Mouse (Mus musculus): Measurements from ENCODE around the gene Ank3.
A peak's percentile ranks its signal among the peaks of the same experiment; 100 is the strongest.
"Not testable (repeated sequence)": the region's sequence is repeated elsewhere in the genome, so short reads cannot be mapped to it uniquely, and the experiment has no call there.

Gene Ank3

DNA sequence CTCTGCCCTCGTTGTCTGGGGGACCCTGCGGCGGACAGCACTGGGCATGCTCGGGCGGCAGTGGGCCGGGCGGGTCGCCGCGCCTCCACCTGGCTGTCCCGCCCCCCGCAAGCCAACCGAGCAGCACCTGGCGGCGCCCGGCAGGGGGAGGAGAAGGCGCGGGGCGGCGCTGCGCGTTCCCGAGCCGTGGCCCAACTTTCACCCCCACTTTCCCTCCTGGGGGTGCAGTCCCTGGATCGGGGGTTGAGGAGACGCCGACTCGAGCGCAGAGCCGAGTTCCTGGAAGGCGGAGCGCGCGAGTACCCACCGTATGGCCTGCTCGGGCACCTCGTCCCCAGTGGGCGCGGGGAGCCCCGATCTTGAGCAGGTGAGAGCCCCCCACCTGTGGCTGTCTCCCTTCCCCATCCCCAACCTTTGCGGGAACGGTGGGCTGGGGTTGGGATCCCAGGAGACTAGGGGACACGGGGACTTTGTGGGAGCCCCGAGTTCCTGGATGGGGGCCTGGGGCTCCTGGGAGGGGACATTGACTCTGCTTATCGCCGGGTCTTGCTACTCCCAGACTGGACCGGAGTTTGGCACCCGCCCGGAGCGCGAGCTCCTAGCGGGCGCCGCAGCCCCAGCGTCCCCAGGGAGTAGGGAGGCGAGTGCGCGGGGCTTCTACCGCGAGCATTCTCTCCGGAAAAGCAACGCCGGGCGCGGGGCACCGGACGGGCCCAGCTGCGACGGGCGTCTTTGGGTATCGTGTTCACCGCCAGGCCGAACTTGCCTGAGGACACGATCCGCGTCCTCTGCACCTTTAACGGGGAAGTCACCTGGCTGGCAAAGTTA lies at the start of gene Ank3:
Gene Ank3, plus strand, starts transcription at position 11 of the 828 bp plus-strand sequence.
- DNase-seq: peak; percentile 17 to 21

GRCm38 (mm10) chr10:69351071-69351841 lies 47.3 kb upstream of the Ank3 start:
- peak; percentile 27 to 29 for DNase-seq

GRCm38 (mm10) chr10:69351842-69352211 lies 46.7 kb upstream of the Ank3 start:
- no peak for DNase-seq

DNA sequence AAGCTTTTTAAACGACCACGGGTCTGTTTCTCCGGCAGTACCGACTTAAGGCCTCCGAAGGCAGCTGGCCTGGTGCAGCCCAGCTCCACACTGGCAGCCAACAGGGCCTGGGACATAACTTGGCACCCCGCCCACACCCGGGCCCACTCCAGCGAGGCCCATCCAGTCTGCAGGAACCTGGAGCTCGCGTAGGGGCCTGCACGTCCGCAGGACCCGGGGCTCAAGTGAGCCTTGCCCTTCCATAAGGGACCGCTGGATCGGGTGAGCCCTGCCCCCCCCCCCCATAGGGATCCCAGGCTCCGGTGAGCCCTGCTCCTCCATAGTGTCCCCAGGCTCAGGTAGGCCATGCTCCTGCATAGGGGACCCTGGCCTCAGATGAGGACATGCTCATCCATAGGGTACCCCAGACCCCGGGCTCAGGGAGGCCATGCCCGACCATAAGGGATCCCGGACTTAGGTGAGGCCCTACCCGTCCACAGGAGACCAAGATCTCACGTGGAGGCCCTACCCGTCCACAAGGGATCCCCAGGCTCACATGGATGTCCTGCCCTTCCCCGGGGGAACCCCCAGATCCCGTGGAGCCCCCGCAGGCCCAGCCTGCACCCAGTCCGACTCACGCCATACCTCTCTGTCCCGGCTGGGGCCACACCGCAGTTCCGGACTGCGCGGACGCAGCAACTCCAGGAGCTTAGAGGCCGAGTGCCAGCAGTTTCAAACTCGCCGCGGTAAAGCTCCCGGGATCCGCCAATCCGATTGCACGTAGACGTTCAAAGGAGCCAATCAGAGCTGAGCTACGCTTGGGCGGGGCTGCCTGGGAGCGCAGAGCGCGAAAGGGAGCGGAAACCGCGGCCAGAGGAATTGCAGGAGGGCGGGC lies 46.1 kb upstream of the Ank3 start, which contains the start of gene Cdk1:
Gene Cdk1, minus strand, starts transcription at position 727 of the 874 bp plus-strand sequence.
- DNase-seq: peak; percentile 96 to 97

DNA sequence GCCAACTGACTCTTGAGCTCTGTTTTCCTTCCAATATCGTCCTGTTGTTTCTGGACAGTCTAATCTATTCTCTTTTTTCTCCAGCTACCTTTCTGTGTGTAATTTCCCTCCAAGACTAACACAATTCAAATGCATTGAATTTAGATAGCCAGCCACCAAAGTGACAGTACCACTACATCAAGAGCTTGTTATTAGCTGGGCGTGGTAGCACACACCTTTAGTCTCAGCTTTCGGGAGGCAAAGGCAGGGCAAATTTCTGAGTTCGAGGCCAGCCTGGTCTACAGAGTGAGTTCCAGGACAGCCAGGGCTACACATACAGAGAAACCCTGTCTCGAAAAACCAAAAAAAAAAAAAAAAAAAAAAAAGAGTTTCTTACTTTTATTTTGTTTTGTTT lies 45.5 kb upstream of the Ank3 start:
- not testable (repeated sequence) for DNase-seq

DNA sequence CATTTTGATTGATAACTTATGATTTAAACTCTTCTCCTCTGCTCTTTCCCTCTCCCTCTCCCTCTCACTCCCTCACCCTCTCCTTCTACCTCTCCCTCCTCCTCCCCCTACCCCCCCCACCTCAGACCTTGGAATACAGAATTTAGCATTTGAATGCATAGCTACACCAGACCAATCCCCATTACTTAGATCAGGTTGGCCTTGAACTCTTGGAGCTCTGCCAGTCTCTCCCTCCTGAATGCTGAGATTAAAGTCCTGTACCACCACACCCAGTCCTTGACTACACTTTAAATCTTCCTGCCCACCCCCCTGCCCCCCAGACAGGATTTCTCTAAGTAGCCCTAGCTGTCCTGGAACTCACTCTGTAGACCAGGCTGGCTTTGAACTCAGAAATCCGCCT lies 38.9 kb upstream of the Ank3 start:
- DNase-seq: no peak

GRCm38 (mm10) chr10:69366208-69366607 lies 32.4 kb upstream of the Ank3 start:
- no peak for DNase-seq

DNA sequence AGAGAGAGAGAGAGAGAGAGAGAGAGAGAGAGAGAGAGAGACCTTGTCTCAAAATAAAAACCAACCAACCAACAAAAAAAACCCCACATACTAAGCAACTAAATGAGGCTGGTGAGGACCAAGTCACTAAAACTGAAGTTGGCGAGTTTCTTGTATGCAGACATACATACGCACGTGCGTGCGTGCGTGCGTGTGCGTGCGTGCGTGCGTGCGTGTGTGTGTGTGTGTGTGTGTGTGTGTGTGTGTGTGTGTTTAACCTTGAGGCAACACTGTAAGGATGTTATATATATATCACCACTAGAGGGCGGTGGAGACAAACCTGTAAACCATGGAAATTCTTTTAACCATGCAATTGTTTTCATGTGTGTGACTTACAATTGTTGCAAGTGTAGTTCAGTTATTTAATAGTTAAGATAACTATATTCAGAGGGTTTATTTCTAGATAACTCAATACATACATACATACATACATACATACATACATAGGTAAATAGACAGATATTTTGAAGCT lies 31.6 kb upstream of the Ank3 start:
- peak in 1 of 2 experiments; percentile 22 for DNase-seq

DNA sequence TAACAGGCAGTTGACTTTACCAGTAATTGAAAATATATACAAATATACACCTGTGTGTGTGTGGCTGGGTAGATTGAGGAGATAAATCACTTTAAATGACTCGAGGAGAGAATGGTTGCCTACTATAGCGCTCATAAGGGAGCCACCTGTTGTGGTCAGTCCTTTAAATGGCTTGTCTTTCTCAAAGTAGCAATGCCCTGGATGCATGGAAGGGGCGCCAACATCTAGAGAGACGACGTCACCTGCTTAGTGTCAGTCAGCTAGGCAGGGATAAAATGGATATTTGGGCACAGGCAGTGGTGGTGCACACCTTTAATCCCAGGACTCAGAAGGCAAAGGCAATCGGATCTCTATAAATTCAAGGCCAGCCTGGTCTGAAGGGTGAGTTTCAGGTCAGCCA lies 29.3 kb upstream of the Ank3 start:
- DNase-seq: no peak

GRCm38 (mm10) chr10:69371441-69371840 lies 27.1 kb upstream of the Ank3 start:
- peak; percentile 62 to 73 for DNase-seq

DNA sequence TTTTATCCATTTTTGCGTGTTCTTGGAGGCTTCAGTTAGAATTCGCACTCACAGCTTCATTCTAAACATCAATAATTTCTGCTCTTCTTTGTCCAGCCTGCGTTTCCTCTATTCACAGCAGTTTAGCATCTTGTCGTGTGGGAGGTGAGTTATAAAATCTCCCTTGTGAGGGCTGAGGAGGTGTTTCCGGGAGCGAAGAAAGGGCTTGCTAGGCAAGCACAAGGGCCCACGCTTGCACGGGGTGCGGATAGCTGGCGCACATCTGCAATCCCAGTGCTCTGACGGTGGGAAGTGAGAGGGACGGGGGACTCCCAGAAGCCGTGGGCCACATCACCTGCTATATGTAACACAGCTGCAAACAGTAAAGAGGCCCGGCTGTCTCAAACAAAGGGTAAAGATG lies 26.5 kb upstream of the Ank3 start:
- no peak for DNase-seq

DNA sequence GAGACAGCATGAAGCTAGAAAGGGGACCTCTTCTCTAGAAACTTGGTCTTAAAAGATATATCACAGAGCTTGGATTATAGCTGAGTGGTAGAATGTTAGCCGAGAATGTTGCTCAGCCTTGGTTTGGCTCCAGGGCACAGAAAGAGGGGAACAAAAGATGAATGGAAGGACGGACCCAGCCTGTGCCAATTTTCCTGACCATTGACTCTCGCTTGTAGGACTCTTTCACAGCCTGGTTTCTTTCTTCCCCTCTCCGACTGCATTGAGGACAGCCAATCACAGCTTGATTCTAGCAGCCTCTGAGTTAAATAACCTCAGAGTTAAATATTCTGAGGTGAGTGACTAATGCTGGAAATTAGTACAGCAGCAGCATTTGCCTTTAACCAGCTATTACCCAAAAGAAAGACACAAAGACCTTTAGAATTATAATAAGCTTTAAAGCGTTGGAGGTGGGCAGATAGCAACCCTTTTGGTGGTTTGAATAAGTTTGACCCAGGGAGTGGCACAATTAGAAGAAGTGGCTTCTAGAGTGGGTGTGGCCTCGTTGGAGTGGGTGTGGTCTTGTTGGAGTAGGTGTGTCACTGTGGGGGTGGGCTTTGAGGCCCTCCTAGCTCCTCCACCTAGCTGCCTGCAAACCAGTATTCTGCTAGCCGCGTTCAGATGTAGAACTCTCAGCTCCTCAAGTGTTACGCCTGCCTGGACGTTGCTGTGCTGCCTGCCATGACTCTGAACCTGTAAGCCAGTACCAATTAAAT lies 24.6 kb upstream of the Ank3 start:
- DNase-seq: no peak

DNA sequence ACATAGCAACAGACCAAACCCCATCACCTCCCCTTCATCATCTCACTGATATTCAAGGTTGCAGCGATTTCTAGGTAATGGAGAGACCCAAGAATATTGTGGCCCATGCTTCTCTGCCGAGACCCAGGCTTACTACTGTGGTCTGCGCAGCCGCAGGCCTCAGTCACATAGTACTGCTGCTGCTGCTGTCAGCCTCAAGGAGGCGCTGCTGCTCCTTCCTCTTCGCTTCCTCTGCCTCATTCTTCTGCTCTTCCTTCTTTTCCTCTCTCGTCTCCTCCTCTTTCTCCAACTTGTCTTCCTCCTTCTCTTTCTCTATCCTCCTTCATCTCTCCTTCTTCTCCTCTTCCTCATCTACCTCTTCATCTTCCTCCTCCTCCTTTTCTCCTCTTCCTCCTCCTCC lies 23.4 kb upstream of the Ank3 start:
- DNase-seq: no peak

DNA sequence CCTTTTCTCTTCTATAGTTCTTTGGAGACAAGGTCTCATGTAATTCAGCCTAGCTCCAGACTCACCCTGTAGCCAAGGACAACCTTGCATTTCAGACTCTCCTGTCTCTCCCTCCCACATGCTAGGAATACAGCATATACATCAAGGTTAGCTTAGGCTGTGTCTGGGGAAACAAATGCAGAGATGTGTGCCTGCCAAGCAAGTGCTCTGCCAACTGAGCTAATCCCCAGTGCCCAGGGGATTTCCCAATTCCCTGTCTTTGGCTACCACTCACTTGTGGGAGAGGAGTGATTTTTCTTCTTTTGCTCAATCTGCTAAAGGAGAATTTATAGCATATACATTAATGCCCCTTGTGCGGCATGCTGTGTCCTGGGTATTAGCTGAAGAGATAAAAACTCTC lies 15.4 kb upstream of the Ank3 start:
- no peak for DNase-seq

DNA sequence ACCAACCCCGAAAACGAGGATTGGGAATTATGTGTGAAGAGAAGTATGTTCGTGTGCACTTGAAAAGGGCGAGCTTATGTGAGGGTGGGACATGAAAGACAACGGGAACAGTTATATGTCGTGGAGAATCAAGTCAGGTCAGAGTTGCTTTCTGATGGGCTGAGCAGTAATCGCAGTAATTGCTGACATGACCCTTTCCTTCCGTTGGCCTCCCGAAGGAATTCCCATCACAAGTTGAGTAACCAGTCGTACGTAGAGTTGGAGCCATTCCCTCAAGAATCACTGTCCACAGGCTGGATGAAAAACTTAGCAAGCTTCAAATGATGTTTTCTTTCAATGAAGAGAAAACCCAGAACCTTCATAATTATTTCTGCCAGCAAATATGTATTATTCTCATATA lies 13.9 kb upstream of the Ank3 start:
- DNase-seq: no peak

DNA sequence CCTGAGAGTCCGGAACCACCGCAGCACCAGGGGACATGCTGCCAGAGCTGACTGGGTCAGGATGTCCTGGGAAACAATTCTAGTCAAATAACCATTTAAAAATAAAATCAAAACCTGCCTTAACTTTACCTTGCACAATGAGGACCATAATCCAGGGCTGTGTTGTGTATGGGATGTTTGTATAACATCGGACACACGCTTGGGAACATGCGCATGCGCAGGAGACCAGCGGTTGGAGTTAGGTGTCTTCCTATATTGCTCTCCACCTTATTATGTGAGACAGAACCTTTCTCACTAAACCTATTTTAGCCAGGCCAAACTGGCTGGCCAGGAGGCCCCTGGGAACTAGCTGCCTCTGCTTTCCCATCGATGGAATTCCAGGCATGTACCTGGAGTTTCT lies 13.4 kb upstream of the Ank3 start:
- DNase-seq: no peak

DNA sequence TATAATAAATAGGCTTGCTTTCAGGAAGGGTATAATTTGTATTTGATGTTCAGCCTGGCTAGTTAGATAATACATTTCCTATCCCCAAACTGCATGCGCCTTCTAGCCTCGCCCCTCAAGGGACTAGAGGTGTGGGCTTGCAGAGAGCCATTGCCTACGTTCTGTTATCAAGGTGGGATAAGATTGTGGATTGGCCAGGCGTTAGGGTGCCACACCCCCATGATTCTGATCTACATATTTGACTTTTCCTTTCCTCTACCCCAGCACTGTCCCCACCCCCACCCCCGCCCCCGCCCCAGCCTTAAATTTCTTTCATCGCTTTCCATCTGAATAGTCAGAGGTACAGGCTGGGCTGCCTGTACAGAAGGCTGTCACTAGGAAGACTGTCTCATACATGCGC lies 11.8 kb upstream of the Ank3 start:
- no peak for DNase-seq

- no peak for DNase-seq
Measured at GRCm38 (mm10) chr10:69389511-69389910, 9.1 kb upstream of the Ank3 start.

DNA sequence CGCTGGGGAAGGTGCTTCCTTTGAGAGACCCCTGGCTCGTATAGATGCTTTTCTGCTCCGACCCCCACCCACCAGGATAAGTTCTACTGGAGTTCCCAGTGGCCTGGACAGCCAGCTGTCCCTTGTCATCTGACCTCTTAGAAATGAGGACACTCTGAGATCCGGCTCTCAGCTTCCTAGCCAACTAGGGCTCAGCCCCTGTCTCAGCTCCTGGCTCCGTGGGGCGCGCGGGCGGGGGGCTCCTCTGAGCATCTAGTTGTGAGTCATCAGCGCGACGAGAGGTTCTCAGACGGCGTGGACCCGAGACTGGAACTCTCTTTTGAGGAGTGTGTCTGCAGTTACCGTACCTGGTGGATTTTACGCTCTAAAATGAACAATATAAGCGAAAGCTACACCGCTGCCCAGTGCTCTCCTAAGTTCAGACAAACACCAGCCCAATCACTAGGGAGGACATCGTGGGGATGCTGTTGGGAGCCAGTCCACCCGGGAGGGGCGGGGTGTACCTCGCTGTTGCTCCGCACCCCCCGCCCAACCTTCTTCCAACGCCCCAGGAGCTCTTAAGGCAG lies 293 bp upstream of the Ank3 start:
- peak; percentile 6 to 9 for DNase-seq

DNA sequence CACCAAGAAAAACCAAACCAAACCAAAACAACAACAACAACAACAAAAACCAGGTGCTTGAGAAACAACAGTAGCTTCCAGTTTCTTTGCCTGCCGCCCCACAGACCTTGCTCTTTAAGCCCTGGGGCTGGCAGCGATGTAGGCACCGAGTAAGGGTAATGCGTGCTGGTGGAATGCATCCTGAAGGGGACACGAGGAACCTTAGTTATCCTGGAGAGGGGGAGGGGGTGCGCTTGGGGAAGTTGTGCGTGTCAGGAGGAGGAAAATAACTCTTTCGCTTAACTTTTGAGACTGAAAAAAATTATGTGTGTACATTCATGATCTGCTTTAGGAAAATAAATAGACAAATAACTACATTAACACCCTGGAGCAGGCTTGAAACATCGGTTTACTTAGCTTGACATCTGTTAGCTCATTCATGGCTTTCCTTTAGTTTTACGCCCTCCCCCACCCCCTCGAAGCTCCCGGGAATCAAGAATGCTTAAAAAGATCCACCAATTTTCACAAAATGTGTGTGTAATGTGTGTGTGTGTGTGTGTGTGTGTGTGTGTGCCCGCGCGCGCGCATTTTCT lies 1.3 kb downstream of the Ank3 start:
- DNase-seq: peak; percentile 8 to 18

GRCm38 (mm10) chr10:69405431-69405830 lies 6.9 kb downstream of the Ank3 start:
- DNase-seq: no peak
